Mouse (Mus musculus) left cerebral cortex, postnatal 36 days (tissue): ENCODE measurements at regions not wholly inside any gene's neighbourhood (a gene's known extent, or its start where the extent isn't known, plus 50 kb on each side); places are given as distances from the start of the nearest gene placed in this dataset.

ENCODE experiments used
- DNase-seq, 2 experiments: peaks; one replicate each; pipeline ENCODE4 v3.0.0; 2021 to 2022; ENCODE audit warnings: low spot score in 2 of 2, mixed read lengths in 1 of 2
- intact Hi-C: fragments of 180-260 bp; cut with DNase I; formaldehyde crosslinking; loops from one replicate; pipeline ENCODE4 v1.15.1; 2025

DNA sequence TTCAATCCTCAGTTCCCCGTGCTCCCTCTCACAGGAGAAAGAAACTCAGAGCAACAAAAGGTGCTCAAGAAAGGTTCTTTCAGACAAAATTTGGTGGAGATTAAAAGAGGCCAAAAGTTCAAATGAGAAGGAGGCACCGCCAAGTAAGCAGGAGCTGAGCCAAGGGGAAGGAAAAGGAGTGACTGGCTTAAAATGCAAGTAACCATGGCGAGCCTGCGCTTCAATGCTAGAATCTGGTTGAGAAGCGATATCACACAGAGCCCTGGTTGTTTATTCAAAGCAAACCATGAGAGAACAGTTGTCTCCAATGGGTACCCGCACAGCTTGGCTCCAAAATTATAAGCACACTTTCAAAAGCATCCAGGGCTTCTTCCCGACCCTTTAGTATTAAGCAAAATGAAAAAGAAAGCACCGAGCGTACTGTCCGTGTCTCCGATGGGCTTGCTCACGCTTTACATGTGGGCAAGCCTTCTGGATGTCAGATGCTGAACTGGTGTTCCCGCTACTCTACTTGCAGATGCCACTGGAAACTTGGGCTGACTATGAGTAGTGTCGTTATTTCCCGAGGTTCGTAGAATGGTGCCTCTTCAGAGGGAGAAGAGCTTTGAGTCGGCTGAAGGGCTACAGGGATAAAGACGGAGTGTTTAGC is 552.9 kb upstream of the Id4 start:
- DNase-seq = peak; percentile 15 to 35
- intact Hi-C loops = no loop called here

DNA sequence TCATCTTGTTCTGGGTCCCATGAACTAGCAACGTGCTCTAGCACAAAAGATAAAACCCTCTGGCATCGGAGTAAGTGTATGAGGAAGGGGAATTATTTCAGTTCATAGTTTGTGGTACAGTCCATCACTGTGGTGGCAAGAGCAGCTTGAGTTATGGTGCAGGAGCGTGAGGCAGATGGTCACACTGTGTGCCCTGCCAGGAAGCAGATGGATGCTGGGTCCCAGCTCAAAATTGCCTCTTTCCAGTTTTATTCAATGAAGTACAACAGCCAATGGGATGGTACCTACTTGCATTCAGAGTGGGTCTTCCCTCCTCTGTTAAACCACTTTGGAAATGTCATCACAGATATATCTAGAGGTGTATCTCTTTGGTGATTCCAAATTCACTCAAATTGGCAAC is 551.7 kb upstream of the Id4 start:
- DNase-seq = no peak

DNA sequence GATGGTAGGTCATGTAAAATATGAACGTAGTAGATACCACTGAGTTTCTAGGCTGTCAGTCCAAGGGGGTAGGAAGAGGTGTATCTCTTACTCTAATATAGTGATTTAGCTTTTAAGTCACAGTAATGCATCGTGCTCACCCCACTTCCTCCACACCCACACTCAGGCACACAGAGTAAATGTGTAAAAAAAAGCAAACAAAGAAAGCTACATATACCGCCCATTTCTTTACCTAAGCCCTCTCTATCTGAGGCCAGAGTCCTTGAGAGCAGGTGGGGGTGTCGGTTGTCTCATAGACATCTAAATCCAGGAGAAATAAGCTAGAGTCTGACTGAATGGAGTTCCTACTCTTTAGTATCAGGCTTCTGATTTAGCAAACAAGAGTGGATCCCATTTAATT is 548.5 kb upstream of the Id4 start:
- intact Hi-C loops = no loop called here

More for the DNA sequence above, 551.7 kb upstream of the Id4 start:
- intact Hi-C loops = no loop called here

DNA sequence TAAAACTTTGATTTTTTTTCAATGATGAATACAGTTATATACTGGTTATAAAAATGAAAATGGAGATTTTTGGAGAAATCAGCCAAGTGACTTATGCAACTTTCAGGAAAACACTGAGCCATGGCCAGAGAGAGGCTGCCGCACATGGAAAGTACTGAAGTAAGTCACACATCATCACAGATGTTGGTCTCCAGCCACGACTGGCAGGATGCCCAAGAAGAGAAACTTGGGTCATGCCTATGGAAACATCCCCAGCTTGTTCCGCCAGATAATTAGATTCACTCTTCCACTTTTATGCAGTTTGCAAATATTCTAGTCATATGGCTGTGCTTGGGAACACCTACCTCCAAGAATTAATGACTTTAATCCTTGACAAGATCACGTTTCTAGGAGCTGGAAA is 544.8 kb upstream of the Id4 start:
- no peak for DNase-seq
- intact Hi-C loops = no loop called here

More for the DNA sequence above, 548.5 kb upstream of the Id4 start:
- DNase-seq = no peak

DNA sequence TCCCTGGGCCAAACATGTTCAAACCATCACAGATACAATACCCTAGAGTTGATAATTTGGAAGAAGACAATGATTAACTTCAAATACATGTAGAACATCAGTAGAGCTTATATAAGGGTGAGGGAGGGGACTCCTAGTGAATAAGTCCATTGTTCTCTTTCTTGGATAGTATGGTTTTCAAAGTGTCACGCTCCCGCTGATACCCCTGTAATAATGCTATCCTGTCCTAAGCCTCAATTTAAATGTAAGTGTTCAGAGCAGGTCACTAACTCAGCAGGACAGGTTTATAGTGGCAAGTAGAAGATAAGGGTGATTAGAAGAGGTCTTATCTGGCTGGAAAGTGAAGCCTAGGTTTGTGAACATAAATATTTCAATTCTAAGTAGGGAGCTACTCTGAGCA is 540.4 kb upstream of the Id4 start:
- no peak for DNase-seq

DNA sequence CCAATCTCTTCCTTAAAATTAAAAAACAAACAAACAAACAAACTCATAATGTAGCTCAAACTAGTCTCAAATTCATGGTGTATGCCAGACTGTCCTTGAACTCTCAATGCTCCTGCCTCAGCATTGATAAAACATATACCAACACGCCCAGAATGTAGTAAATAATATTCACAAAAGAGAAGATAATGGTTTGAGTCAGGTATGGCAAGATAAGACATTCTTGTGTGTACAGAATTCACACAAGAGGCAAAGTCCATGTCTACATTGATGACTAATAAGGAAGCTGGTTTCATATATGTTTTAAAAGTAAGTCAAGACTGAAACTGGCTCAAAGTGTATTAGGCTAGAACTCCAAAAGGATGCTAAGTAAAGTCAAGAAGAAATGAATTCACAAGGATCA is 526.6 kb upstream of the Id4 start:
- intact Hi-C loops = no loop called here
- DNase-seq = no peak

More for the DNA sequence above, 540.4 kb upstream of the Id4 start:
- intact Hi-C loops = no loop called here

DNA sequence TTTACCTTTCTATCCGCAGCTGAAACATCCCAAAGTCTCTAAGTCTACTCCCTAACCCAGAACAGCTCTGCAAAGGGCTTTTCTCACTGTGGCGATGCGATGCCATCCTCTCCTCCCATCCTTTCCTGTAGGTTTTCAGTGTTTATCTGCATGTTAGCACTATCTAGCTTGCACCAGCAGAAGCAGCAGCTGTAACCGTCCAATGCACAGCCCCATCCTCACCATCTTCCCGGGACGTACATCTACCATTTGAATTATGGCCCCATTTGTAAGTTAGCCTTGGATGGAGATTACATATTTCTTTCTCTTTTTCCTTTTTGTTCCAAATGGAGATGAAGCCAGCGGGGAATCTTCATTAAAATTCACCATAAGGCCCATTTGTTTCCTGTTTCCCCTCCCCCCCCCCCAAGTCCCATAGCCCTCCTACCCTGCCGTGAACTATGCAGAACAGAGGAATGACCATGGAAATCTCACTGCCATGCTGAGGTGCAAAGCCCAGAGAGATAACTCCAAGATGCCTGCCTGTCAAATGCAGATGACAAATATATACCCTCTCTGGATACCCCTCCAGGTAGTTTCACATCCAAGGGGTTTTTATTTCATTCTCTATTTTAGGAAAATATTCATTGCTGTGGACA is 525.5 kb upstream of the Id4 start:
- intact Hi-C loops = no loop called here
- DNase-seq = no peak

DNA sequence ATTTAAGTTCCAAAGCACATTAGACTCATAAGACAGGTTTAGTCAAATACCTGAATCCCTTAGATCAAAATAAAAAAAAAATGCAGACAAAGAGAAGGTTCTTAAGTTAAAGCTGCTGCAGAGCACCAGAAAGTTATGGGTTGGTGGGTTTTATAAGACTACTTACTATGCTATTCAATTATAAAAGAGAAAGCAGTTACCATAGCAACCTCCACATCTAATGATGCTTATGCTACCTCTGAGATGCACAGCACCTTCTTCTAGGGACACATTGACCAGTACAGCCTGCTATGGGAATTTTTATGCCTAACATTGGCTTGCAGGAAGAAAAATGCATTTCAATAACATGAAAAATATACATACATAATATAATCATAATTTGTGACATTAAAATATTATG is 512.1 kb upstream of the Id4 start:
- no peak for DNase-seq
- intact Hi-C loops = no loop called here

DNA sequence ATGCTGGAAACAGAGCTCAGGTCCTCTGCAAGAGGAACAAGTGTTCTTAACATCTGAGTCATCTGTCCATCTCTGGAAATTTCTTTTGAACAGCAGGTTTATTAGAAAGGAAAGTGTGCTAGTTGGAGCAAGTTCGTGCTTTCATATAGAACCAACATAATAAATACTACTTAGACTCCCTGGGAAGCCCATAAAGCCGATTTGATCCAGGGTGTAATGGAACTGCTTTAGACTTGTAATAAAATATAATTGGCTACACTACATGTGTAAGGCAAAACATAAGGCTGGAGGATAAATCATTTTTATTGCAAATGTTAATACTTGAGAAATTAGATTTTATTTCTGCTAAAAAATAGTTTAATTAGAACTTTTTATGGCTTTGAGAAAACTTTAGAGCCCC is 510.0 kb upstream of the Id4 start:
- intact Hi-C loops = no loop called here
- DNase-seq = no peak

DNA sequence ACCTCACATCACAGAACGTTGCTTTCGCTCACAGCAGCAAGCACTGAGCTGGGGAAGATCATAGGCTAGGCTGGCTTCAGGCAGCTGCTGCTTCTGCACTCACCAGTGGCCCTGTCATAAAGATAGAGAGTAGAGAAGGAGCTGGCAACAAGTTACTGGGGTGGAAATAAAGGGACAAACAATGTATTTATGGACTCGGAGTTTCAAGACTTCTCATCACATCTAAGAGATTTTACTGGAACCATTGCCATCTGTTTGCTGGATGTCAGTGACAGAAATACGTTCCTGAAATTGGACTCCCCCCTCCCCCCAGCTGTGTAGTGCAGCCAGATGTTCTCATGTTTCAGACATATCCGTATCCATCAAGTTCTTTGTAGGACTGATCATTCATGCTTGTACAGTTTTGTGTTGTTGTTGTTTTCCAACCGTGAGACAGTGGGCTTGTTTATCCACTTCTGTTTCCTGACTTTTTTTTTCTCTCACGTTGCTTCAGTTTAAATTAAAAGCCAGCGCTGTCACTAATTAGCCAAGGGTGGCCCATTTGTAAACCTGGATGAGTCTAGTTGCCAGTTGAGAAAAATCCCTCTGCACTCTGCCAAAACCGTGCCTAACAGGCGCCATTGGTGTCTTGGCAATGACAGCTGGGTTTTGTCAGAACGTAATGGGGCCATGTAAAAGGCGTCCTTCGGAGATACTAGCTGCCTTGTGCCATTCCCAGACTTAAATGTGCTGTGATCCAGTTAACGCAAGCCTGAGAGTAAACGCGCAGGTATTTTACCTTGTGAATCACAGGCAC is 496.0 kb upstream of the Id4 start:
- DNase-seq = no peak
- intact Hi-C loops = no loop called here

DNA sequence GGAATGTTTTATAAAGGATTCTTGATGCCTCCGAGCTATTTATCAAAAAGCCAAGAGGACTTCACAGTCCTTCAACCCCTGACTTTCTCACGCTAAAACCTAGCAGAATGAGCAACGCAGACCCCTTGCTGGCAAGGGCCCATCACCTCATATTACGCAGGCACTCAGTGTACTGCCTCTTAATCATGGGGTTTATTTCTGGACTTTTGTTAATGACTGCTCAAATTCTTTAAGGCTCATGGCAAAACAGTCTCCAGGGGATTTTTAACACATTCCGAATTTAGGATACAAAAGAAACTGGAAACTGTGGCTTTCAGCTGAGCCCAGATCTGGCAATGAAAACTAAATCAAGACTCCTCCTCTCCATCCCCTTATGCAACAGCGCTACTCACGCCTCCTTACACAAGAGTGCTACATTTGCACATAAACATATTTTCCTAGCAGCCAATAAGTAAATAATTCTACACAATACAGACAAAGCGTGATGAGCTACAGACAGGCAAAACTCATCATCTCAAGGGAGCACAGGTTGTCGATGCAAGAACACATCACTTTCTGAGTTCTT is 492.0 kb upstream of the Id4 start:
- no peak for DNase-seq
- intact Hi-C loops = no loop called here

DNA sequence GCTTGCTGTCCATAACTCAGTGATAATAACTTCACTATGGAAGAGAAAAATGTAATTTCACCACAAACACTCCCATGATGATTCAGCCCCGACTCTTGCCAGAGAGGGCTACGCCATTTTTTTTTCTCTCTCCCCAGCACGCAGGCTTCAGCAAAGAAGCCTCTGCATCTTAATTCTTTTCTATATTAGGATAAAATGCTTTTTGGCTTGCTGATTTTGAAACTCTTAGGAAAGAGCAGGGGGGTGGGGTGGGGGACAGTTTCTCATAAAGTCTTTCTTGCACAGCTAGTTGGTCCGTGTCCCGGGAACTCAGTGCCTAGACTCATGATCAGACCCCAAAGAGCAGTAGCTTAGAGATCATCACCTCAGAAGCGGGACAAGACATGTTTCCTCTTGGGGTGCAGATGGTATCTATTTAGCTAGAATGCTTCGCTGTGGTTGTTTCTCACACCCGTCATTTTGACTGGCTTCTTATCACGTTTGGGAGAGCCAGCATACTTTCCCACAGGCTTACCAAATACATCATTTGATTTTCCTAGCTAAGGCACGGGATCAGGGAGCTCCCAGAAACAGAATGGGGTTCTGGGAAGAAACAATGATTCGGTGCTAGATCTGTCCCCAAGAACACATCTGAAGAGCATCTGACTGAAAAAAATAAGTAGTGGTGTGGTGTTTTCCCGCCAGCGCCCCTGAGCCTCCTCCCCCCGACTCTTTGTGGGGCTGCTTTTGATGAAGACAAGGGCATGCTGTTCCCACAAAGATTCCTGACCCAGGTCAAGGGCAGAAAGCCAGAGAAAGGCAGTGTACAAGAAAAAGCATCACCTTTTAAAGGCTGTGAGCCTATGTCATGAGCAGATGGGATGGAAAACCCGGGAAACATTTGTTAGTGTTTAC is 483.6 kb upstream of the Id4 start:
- intact Hi-C loops = no loop called here
- DNase-seq = peak; percentile 6

DNA sequence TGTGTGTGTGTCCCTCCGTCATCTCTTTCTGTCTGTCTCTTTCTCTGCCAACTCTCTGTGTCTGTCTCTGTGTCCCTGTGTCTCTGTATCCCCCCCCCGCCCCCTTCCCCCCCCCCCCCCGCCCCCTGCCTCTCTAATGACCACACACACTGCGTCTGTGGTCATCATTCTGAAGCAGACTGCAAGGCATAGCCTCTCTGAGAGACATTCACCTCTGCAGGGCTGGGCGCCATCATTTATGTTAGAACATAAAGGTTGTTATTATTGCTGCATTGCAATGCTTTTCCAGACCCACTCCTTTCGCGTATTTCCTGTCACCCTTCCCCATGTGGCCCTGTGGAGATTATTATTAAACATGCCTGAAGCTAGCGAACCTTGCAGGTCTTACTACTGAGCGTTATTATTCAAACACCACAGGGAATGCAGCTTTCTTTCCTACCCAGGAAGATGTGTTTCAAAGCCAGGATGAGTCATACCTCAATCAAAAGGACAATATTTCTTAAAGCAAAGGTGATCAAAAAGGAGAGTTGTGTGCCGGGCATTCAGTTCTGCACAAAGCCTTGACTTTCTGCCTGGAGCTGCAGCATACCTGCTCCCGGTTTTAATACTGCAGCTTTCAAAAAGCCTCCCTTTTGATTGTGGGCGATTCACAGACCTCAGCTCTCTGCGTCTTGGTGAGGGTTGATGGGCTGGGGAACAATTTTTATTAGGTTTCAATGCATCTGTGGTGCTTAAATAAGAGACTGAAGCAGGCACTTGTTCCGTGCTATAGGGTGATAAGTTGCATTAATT is 482.6 kb upstream of the Id4 start:
- DNase-seq = no peak
- intact Hi-C loops = no loop called here

DNA sequence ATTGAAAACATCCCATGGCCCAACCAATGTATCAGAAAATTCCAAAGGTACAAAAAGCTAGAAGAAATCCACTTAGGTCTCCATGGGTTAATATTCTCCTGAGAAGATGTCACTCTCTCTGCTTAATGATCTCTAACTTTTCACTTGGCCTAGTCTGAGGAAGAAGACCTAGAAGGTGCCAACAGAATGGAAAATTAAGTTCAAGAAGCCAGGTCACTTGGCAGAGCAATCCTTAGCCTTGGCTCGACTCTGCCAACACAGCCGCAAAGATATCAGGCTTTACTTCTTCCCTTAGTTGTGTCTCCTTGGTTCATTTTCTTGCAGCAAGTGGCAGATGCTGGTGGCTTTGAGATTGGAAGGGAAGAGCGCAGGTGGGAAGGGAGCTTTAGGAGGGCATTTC is 476.6 kb upstream of the Id4 start:
- no peak for DNase-seq
- intact Hi-C loops = no loop called here

DNA sequence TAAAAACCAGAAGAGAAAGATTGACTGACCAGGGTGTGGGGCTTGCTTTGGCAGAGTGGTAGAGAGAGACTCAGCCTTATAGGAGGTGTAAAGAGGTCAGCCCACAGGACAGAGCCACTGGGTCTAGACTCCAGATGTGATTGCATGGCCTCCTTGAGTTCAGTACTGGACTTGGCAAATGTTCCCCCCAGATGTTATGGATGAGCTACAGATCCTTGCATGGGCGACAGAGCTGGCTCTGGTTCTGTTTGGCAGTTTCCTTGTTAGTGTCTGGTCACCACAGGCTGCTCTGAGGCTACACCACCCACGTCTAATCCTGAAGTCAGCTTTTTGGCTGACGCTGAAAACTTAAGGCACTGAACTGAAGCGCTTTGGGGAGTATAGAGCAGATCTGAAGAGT is 463.2 kb upstream of the Id4 start:
- DNase-seq = no peak
- intact Hi-C loops = no loop called here

DNA sequence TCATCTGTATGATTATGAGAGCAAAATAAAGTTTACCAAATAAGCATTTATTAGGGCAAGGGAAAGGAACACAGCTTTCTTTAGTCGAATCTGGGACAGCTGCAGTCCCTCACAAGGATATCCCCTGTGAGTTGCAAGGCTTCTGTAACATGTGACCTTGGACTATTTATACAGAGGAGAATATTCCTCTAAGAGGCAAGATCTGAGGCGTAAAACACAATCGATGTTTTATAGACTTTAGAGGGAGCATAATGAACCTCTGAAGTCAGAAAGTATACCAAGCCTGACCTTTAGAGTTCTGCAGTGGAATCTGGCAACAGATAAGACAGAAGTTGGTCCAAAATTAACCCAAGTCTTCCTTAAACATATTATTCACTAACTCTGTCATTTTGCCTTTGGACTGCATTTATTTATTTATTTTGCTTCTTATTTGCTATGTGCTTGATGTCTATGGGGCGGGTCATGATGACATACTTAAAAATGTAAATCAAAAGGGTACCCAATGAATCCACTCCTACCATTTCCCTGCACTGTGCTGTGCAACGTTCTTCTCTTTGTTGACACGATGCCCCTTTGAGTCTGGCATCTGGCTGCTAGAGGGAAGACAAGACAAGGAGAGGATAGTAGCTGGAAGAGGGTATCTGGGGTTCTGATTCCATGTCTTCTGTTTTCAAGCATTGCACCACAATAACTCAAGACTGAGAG is 449.2 kb upstream of the Id4 start:
- DNase-seq = no peak
- intact Hi-C loops = no loop called here

DNA sequence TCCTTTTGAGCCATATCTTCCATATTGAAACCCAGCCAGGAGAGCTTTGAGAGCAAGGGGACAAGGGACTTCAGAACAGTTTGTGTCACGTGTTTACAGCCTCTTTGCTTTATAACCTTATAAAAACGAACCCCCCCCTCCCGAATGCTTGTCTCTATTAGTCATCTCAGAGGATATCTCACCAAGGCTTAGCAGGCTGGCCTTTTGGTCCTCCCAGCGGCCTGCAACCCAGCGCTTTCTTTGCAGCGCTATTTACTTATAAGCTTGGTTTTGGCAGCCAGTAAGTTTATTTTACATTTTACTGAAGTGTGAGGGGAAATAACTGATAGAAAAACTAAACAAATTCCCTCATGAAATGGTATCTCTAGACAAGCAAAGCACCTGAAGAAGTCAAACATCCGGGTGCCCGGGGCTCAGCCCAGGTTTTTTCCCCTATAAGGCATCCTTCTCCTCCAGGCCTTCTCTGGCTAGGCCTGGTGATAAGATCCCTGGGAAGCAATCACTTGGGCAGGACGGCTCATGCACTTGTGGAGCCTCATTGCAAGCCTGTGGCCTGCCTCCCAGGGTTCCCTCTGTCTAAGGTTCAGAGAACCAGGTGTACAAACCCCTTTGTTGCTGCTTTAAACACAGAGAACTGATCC is 442.0 kb upstream of the Id4 start:
- DNase-seq = no peak
- intact Hi-C loops = no loop called here

DNA sequence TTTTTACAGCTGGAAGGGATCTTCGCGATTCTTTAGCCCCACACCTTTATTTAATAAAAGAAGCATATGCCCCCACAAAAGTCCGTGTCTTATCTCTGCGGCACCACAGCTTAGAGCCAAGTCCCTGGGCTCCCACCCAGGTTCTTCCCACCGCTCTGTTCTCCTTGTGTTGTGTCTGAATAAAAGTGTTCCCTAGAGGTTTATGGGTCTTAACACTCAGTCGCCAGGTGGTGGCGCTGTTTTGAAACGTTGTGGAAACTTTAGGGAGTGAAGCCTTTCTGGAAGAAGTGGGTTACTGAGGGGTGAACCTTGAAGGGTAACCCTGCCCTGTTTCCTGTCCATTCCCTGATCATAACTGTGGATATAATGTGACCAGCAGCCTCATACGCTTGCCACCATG is 424.5 kb upstream of the Id4 start:
- peak; percentile 23 to 28 for DNase-seq
- intact Hi-C loops = loop anchor here (10.0 kb wide), 1 partner anchor 428 kb away; the partner anchor contains the start of gene Id4
